Mouse (Mus musculus) bone marrow macrophage, adult 2 months (primary cell): ENCODE data around the gene Hnrnpa3. TPM values are rescaled to one million over a fixed set of nuclear protein-coding genes. Genes with fewer than 3 reads are reported as not detected.
"Not testable (repeated sequence)": the region's sequence is repeated elsewhere in the genome, so short reads cannot be mapped to it uniquely, and the experiment has no call there.

Experiments
- H3K27ac ChIP-seq: 2 replicates; pipeline ENCODE4 v1.5.1; 2012; ENCODE audit warnings: low read depth, low read length; ENCODE audit not compliant: insufficient read depth
- H3K4me1 ChIP-seq: 2 replicates; pipeline ENCODE4 v1.6.1; 2012; ENCODE audit warnings: low read length; ENCODE audit not compliant: control insufficient read depth, insufficient read depth
- H3K4me3 ChIP-seq: 2 replicates; pipeline ENCODE4 v1.5.1; 2012; ENCODE audit warnings: mild to moderate bottlenecking, low read length, moderate library complexity; ENCODE audit not compliant: insufficient read depth
- CTCF ChIP-seq: IDR thresholded peaks from 2 replicates; pipeline ENCODE4 v1.5.1; 2012; ENCODE audit warnings: low read depth, mild to moderate bottlenecking, low read length, moderate library complexity
- POLR2A ChIP-seq: IDR thresholded peaks from 2 replicates; pipeline ENCODE4 v1.6.1; 2012; ENCODE audit warnings: mild to moderate bottlenecking, low read depth, low read length, borderline replicate concordance
- polyA plus RNA-seq: library from polyadenylated mRNA; stranded (reverse); fragments of >200 nt; gene quantifications from 2 replicates; pipeline ENCODE4 v1.2.4, GENCODE M21; 2012; ENCODE audit not compliant: missing spikeins, insufficient read depth, insufficient read length

Gene Hnrnpa3
- polyA plus RNA-seq, 1 experiment, result 183 TPM

GRCm38 (mm10) chr2:75689482-75690158 is 30.6 kb downstream of the Hnrnpa3 start:
- peaks cover 70% of the 10 kb centered on the region for H3K4me1 ChIP-seq
- H3K4me3 ChIP-seq, result no peak overlapping the region
- H3K27ac ChIP-seq, result no peak overlapping the region
- no peak for TF ChIP-seq CTCF
- no peak for TF ChIP-seq POLR2A

DNA sequence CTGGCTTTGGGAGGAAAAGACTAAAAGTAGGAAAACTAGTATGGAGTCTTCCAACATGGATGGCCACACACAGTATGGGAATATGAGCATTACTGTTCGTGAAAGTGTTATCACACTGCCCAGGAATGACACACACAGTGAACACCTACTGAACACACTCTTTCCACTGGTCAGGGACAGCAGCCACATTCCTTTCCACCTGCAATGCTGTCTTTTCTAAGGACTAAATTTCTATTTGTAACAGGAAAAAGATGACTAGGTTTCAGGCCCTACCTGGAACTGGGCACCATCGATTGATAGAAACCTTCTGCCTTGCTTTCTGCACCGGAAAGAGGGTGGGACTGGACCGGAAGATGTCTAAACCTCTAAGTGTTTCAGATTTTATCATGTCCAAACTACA is 31.6 kb downstream of the Hnrnpa3 start:
- peaks cover 72% of the 10 kb centered on the region for H3K4me1 ChIP-seq
- H3K4me3 ChIP-seq, result no peak overlapping the region
- H3K27ac ChIP-seq, result no peak overlapping the region
- no peak for TF ChIP-seq POLR2A
- no peak for TF ChIP-seq CTCF

- Histone ChIP-seq H3K27ac (no peak overlapping the region), H3K4me1 (peaks cover 75% of the 10 kb centered on the region), H3K4me3 (no peak overlapping the region)
- TF ChIP-seq POLR2A (no peak), CTCF (no peak)
These were observed 32.3 kb downstream of the Hnrnpa3 start for GRCm38 (mm10) chr2:75691316-75691715.

GRCm38 (mm10) chr2:75692369-75692768 is 33.3 kb downstream of the Hnrnpa3 start:
- H3K27ac ChIP-seq, result no peak overlapping the region
- TF ChIP-seq POLR2A (no peak), CTCF (no peak)
- no peak overlapping the region for H3K4me3 ChIP-seq
- H3K4me1 ChIP-seq, result peaks cover 69% of the 10 kb centered on the region

GRCm38 (mm10) chr2:75694926-75695325 is 35.9 kb downstream of the Hnrnpa3 start:
- H3K27ac ChIP-seq, result not testable (repeated sequence)

DNA sequence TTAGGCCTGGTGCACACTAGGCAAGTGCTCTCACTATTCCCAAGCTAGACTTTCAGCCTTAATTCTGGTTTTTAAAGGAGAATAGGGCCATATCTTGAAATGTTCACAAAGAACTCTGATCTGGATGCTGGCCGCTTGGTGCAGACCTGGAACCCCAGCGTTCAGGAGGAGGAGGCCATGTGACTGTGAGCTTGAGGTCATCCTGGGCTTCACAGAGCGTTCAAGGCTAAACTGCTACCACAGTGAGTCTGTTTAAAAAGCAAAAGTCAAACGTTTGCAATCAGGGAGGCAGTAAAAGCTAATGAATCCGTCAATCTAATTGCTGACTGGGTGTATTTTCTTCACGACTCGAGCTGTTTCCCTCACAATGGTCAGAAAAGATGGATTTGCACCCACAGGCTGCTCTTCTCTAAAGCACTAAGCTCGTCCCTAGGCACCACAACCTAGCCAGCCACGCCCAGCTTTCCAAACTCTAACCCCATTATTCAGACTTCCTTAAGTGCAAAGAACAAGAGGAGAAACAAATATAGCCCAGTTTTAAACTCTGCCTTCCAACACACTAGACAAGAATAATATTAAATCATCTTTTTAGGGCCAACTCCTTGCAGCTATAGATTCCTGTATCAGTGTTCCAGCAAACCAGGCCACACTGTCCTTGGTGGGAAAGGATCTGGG is 36.8 kb downstream of the Hnrnpa3 start:
- Histone ChIP-seq H3K4me1 (peaks cover 66% of the 10 kb centered on the region), H3K27ac (peak overlapping the region; percentile 62), H3K4me3 (peak overlapping the region; percentile 19; the same call in 1 of the 2 replicates)
- TF ChIP-seq POLR2A, result no peak
- no peak for TF ChIP-seq CTCF

More at GRCm38 (mm10) chr2:75694926-75695325, 35.9 kb downstream of the Hnrnpa3 start:
- H3K4me1 ChIP-seq, result peaks cover 64% of the 10 kb centered on the region
- H3K4me3 ChIP-seq, result not testable (repeated sequence)

DNA sequence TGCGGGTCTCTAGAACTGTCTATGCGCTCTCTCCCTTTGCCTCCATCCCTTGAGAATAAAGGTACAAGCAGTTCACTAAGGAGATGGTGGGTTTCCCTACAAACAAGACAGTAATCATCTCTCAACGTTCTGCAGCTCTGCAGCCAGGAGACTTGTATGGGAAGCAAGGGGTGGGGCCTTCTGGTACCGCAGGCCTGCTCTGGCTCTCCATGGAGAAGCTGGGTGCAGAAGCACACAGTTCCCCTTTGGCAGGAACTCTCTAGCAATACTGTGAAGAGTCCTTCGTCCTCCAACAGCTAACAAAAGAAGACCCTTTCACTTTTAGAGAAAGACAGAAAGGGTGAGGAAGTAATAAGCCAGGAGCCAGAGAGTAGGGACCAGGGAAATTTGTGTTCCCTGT is 37.3 kb downstream of the Hnrnpa3 start:
- TF ChIP-seq CTCF, result no peak
- TF ChIP-seq POLR2A, result no peak
- H3K4me1 ChIP-seq, result peaks cover 63% of the 10 kb centered on the region
- peak overlapping the region; percentile 19 for H3K4me3 ChIP-seq
- peak overlapping the region; percentile 62 for H3K27ac ChIP-seq

GRCm38 (mm10) chr2:75697222-75697621 is 38.2 kb downstream of the Hnrnpa3 start:
- H3K4me1 ChIP-seq, result peaks cover 61% of the 10 kb centered on the region
- H3K27ac ChIP-seq, result peak overlapping the region; percentile 62
- H3K4me3 ChIP-seq, result peak overlapping the region; percentile 33

GRCm38 (mm10) chr2:75698007-75698406 is 38.9 kb downstream of the Hnrnpa3 start:
- Histone ChIP-seq H3K27ac (peak overlapping the region; percentile 45), H3K4me1 (peaks cover 53% of the 10 kb centered on the region), H3K4me3 (peak overlapping the region; percentile 25)
- no peak for TF ChIP-seq POLR2A
- no peak for TF ChIP-seq CTCF

More at GRCm38 (mm10) chr2:75697222-75697621, 38.2 kb downstream of the Hnrnpa3 start:
- TF ChIP-seq CTCF (no peak), POLR2A (no peak)

DNA sequence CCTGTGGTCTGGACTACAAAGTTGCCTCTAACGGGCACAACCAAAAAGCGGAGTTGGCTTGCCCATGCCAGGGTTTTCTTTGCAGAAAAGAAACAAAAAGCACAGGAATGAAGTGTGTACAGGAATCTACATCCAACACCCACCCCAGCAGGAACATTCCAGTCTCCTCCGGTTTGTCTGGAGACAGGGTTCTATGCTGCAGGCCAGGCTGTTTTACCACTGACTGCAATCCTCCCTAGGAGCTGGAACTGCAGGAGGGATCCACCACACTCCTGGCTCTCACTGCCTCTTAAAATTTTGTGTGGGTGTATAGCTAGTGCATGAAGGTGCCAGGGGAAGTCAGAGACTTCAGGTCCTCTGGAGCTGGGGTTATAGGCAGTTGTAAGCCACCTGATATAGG is 39.8 kb downstream of the Hnrnpa3 start:
- TF ChIP-seq POLR2A (no peak), CTCF (no peak)
- peak overlapping the region; percentile 17 for H3K4me3 ChIP-seq
- peak overlapping the region; percentile 37 for H3K27ac ChIP-seq
- peaks cover 44% of the 10 kb centered on the region for H3K4me1 ChIP-seq
